Mouse (Mus musculus): Measurements from ENCODE around the gene Kif2a.

DNA sequence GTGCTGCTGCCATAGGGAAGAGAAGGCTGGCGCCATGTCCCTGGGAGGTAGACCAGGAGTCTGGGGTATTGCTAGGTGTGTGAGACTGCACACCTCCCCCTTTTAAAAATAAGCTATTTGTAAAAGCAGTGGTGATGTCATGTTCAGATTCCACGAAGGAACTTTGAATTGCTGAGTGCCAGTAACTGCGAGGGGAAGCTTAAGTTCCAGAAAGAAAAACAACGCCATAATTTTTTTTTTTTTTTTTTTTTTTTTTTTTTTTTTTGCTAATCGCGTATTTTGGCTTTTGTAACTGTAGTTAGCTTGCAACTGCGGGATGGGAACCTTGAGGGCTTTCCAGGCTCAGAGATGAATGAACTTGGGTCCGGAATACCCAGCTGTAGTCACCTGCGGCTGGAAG lies 76.4 kb downstream of the Kif2a start:
- no peak for TF ChIP-seq CTCF (conservative IDR thresholded peaks at IDR 0.05; ENCODE audit: low read length)
- TF ChIP-seq NANOG (IDR thresholded peaks at IDR 0.05; ENCODE audit: borderline replicate concordance, low read length) = no peak
- TF ChIP-seq POU5F1 (IDR thresholded peaks at IDR 0.05; ENCODE audit: borderline replicate concordance, low read length) = no peak
